Mouse (Mus musculus) hindbrain, embryonic 16.5 days (tissue): ENCODE measurements around the gene Arfgap1. TPM values are rescaled to one million over a fixed set of nuclear protein-coding genes. Genes with fewer than 3 reads are reported as not detected.

Experiments used
- ATAC-seq: fragments of 200-750 bp; cut with Nextera tagmentation; 2 replicates; pipeline ENCODE4 v1.8.0; 2017; ENCODE audit warnings: moderate TSS enrichment, moderate library complexity
- H3K27ac ChIP-seq: fragments of 300-500 bp; sonication (generic); 2 replicates; pipeline ENCODE4 v1.5.1; 2014; ENCODE audit warnings: low read depth, mild to moderate bottlenecking, control low read depth, low read length, moderate library complexity
- H3K27me3 ChIP-seq: fragments of 300-500 bp; sonication (generic); replicated peaks from 2 replicates; pipeline ENCODE4 v1.6.1; 2014; ENCODE audit warnings: low read length; ENCODE audit not compliant: control insufficient read depth, insufficient read depth
- H3K36me3 ChIP-seq: fragments of 300-500 bp; sonication (generic); 2 replicates; pipeline ENCODE4 v1.6.1; 2014; ENCODE audit warnings: mild to moderate bottlenecking, low read length, moderate library complexity, mixed read lengths; ENCODE audit not compliant: control insufficient read depth, insufficient read depth
- H3K4me1 ChIP-seq: fragments of 300-500 bp; sonication (generic); 2 replicates; pipeline ENCODE4 v1.6.1; 2014; ENCODE audit warnings: low read depth, low read length; ENCODE audit not compliant: control insufficient read depth, insufficient read depth
- H3K4me2 ChIP-seq: fragments of 300-500 bp; sonication (generic); 2 replicates; pipeline ENCODE4 v1.6.1; 2014; ENCODE audit warnings: mild to moderate bottlenecking, low read length, control low read depth, moderate library complexity
- H3K4me3 ChIP-seq: fragments of 300-500 bp; sonication (generic); 2 replicates; pipeline ENCODE4 v1.5.1; 2014; ENCODE audit warnings: mild to moderate bottlenecking, low read length, control low read depth, moderate library complexity
- H3K9ac ChIP-seq: fragments of 300-500 bp; sonication (generic); 2 replicates; pipeline ENCODE4 v1.6.1; 2014; ENCODE audit warnings: low read depth, mild to moderate bottlenecking, control low read depth, low read length, moderate library complexity
- H3K9me3 ChIP-seq: fragments of 300-500 bp; sonication (generic); 2 replicates; pipeline ENCODE4 v1.6.1; 2014; ENCODE audit warnings: mild to moderate bottlenecking, low read length, moderate library complexity; ENCODE audit not compliant: control insufficient read depth
- WGBS: fragments of 180-500 bp; shearing (Covaris S2); extraction: QIAGEN DNeasy Blood & Tissue Kit; methylation state at CpG from one replicate; pipeline ENCODE4 v1.1.7; 2014; 5-methylcytosine and 5-hydroxymethylcytosine counted together
- polyA plus RNA-seq: library from polyadenylated mRNA; unstranded; fragments of >200 nt; fragmentation: Nextera tagmentation; extraction: Ambion mirVana; gene quantifications from 2 replicates; pipeline ENCODE4 v1.2.1, GENCODE M21; 2015

Gene Arfgap1
- 121 and 123 TPM in 2 replicates for polyA plus RNA-seq

DNA sequence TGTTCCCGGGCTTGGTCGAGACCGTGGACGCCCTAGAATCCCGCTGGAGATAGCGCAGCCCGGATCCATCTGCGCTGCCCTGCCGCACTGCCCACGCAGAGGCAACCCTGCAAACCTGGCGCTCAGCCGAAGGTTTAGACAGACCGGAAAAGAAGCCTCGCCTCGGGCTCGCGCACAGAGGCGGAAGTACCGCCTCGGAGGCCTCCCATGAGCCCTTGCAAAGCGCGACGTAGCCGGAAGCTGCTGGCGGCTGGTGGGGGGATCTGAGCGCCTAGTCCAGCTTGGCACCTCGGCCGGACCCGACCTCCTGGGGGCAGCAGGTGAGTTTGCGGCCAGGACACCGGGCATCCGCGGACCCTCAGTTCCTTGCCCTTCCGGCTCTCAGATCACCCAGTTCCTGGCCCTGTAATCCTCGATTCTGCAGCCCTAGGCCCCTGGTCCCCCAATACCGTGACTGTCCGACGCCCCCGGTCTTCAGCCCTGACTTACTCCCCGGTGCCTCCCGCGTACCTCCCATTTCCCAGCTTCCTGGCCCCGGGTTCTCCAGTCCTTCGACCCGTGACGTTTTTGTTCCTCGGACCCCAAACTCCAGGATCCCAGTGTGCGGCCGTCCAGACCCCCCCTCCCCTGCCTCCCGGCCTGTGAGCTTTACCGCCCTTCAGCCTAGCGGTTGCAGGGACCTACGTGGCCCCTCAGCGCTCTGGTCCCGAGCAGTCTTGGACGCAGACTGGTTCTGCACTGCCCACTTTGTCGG, at the start of gene Arfgap1:
TSS of gene Arfgap1 (plus strand) at position 216 of the 754 bp plus-strand sequence.
- Histone ChIP-seq H3K4me1 (peaks cover 19% of the 10 kb centered on the region), H3K36me3 (peaks cover 20% of the 10 kb centered on the region), H3K27ac (peak within 1 kb of the TSS; percentile 91), H3K27me3 (no peaks in the 10 kb centered on the region), H3K9me3 (no peaks in the 10 kb centered on the region), H3K4me2 (peak within 1 kb of the TSS; percentile 59), H3K9ac (peak within 1 kb of the TSS; percentile 80), H3K4me3 (peak within 1 kb of the TSS; percentile 66)
- WGBS: under 1% methylated on average over 57 of the region's 57 CpGs
- peak; percentile 94 for ATAC-seq

DNA sequence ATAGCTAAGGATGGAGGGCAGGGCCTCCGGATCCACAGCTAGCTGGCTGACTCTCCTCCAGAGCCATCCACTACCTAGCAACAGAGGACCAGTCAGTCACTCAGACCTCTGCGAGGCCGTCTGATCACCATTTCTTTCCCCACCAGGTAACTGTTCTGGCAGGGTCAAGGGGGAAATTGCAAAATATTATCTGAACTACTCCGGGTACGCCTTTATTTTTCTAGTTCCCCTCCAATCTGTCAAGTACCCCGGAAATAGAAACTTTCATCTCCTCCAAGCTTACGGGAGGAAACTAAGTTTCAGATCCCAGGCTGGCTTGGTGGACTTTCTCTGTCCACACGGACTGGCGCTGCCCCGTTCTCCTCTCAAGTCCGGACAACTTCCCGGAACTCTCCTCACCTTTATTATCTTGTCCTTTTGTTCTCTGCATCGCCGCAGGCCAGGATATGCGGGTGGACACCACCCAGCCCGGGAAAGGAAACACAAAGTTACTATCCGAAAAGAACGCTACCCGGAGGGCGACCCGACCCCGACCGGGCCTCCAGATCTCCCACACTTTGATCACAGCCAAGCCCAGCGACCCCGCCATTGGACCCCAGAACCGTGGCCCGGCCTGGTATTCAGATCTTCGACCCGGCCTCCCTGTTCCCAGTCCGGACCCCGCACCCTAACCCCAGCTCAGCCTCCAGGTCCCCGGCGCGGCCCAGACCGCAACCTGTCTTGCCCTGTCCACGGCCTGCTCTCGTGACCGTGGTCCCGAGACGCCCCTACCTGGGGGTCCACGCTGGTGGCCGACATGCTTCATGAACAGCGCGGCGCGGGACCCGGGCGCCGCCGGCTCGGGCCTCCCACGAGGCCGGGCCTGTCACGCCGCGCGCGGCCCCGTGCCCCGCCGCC, 46.9 kb upstream of the Arfgap1 start:
- Histone ChIP-seq H3K4me1 (peaks cover 9% of the 10 kb centered on the region), H3K4me2 (peak overlapping the region; percentile 92), H3K27me3 (no peaks in the 10 kb centered on the region), H3K9ac (peak overlapping the region; percentile 90), H3K27ac (peak overlapping the region; percentile 68), H3K9me3 (no peaks in the 10 kb centered on the region), H3K4me3 (peak overlapping the region; percentile 100), H3K36me3 (peaks cover 10% of the 10 kb centered on the region)
- 1% methylated on average over 61 of the region's 61 CpGs for WGBS
- ATAC-seq: peak; percentile 76

GRCm38 (mm10) chr2:180920810-180921400, 46.1 kb upstream of the Arfgap1 start, which contains the start of gene Ythdf1:
TSS of gene Ythdf1 (minus strand) at chr2:180920949.
- Histone ChIP-seq H3K9ac (peak within 1 kb of the TSS; percentile 90), H3K4me1 (peaks cover 9% of the 10 kb centered on the region), H3K4me2 (peak within 1 kb of the TSS; percentile 92), H3K27me3 (no peaks in the 10 kb centered on the region), H3K4me3 (peak within 1 kb of the TSS; percentile 100), H3K27ac (peak within 1 kb of the TSS; percentile 68), H3K9me3 (no peaks in the 10 kb centered on the region), H3K36me3 (peaks cover 5% of the 10 kb centered on the region)
- peak; percentile 95 for ATAC-seq
- WGBS: under 1% methylated on average over 42 of the region's 56 CpGs

DNA sequence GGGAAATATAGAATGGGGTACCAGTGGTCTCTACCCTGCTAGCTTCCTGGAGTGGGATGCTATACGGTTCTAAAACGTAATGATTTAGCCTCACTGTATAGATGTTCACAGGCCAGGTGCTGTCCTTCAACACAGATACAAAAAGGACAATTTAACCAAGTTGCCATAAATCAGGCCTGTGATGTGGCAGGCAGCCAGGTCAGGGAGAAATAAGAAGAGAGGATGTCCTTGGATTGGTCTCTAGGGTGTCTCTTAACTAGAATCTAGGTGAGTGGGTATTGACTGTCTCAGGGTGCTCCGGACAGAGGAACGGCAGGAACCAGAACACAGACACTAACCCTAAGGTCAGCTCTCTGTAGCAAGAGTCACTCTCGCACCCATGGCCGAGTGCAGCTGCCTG, 44.3 kb upstream of the Arfgap1 start:
- no peak overlapping the region for H3K4me2 ChIP-seq
- H3K27ac ChIP-seq: no peak overlapping the region
- no peak overlapping the region for H3K4me3 ChIP-seq
- no peaks in the 10 kb centered on the region for H3K27me3 ChIP-seq
- no peak overlapping the region for H3K9ac ChIP-seq
- ATAC-seq: no peak
- H3K36me3 ChIP-seq: peaks cover 1% of the 10 kb centered on the region; the same call in 1 of the 2 replicates
- peaks cover 9% of the 10 kb centered on the region for H3K4me1 ChIP-seq
- WGBS: 86% methylated on average over 6 of the region's 6 CpGs
- H3K9me3 ChIP-seq: no peaks in the 10 kb centered on the region

- no peaks in the 10 kb centered on the region for H3K9me3 ChIP-seq
- H3K9ac ChIP-seq: no peak overlapping the region
- H3K4me1 ChIP-seq: no peaks in the 10 kb centered on the region
- H3K4me2 ChIP-seq: no peak overlapping the region
- WGBS: 5% methylated on average over 4 of the region's 4 CpGs
- H3K27ac ChIP-seq: no peak overlapping the region
- no peak overlapping the region for H3K4me3 ChIP-seq
- H3K27me3 ChIP-seq: no peaks in the 10 kb centered on the region
- ATAC-seq: no peak
- H3K36me3 ChIP-seq: no peaks in the 10 kb centered on the region
These were observed 41.8 kb upstream of the Arfgap1 start for GRCm38 (mm10) chr2:180925176-180925575.

GRCm38 (mm10) chr2:180928723-180929122, 38.3 kb upstream of the Arfgap1 start, which contains the start of gene Birc7:
TSS of gene Birc7 (plus strand) at chr2:180929023.
- Histone ChIP-seq H3K4me1 (no peaks in the 10 kb centered on the region), H3K9ac (no peak within 1 kb of the TSS), H3K4me3 (no peak within 1 kb of the TSS), H3K27ac (no peak within 1 kb of the TSS), H3K36me3 (no peaks in the 10 kb centered on the region), H3K9me3 (no peaks in the 10 kb centered on the region), H3K27me3 (no peaks in the 10 kb centered on the region), H3K4me2 (no peak within 1 kb of the TSS)
- 36% methylated on average over 4 of the region's 4 CpGs for WGBS
- ATAC-seq: 0 out of 2 replicates have a peak, but pooled peaks have one; percentile 11

GRCm38 (mm10) chr2:180932418-180932817, 34.6 kb upstream of the Arfgap1 start:
- no peak for ATAC-seq

GRCm38 (mm10) chr2:180940187-180940586, 26.8 kb upstream of the Arfgap1 start:
- H3K27ac ChIP-seq: no peak overlapping the region
- no peaks in the 10 kb centered on the region for H3K9me3 ChIP-seq
- no peak overlapping the region for H3K4me2 ChIP-seq
- H3K36me3 ChIP-seq: peaks cover 4% of the 10 kb centered on the region; the same call in 1 of the 2 replicates
- no peaks in the 10 kb centered on the region for H3K27me3 ChIP-seq
- no peak for ATAC-seq
- no peak overlapping the region for H3K4me3 ChIP-seq
- no peaks in the 10 kb centered on the region for H3K4me1 ChIP-seq
- no peak overlapping the region for H3K9ac ChIP-seq

More at GRCm38 (mm10) chr2:180932418-180932817, 34.6 kb upstream of the Arfgap1 start:
- Histone ChIP-seq H3K9me3 (no peaks in the 10 kb centered on the region), H3K4me3 (no peak overlapping the region), H3K9ac (no peak overlapping the region), H3K27ac (no peak overlapping the region), H3K27me3 (no peaks in the 10 kb centered on the region), H3K36me3 (no peaks in the 10 kb centered on the region), H3K4me1 (no peaks in the 10 kb centered on the region), H3K4me2 (no peak overlapping the region)
- 80% methylated on average over 1 of the region's 1 CpGs for WGBS
